Mouse (Mus musculus): ENCODE data around the gene Pdik1l.

GRCm38 (mm10) chr4:134297369-134297768 is 9.7 kb upstream of the Pdik1l start:
- TF ChIP-seq CTCF (IDR thresholded peaks at IDR 0.05) = no peak
- TF ChIP-seq EP300 (IDR thresholded peaks at IDR 0.05; ENCODE audit: insufficient read depth, low read depth, low read length) = no peak
- TF ChIP-seq POLR2A (IDR thresholded peaks at IDR 0.05; ENCODE audit: insufficient read depth, low read depth, low read length) = no peak

Measured in heart, adult 2 months (tissue).